Mouse (Mus musculus): ENCODE measurements around the gene Cpxm1. TPM values are rescaled to one million over a fixed set of nuclear protein-coding genes. Genes with fewer than 3 reads are reported as not detected.

The Cpxm1 gene
- polyA plus RNA-seq, 1 experiment from 2014 or later = 30.8 TPM

DNA sequence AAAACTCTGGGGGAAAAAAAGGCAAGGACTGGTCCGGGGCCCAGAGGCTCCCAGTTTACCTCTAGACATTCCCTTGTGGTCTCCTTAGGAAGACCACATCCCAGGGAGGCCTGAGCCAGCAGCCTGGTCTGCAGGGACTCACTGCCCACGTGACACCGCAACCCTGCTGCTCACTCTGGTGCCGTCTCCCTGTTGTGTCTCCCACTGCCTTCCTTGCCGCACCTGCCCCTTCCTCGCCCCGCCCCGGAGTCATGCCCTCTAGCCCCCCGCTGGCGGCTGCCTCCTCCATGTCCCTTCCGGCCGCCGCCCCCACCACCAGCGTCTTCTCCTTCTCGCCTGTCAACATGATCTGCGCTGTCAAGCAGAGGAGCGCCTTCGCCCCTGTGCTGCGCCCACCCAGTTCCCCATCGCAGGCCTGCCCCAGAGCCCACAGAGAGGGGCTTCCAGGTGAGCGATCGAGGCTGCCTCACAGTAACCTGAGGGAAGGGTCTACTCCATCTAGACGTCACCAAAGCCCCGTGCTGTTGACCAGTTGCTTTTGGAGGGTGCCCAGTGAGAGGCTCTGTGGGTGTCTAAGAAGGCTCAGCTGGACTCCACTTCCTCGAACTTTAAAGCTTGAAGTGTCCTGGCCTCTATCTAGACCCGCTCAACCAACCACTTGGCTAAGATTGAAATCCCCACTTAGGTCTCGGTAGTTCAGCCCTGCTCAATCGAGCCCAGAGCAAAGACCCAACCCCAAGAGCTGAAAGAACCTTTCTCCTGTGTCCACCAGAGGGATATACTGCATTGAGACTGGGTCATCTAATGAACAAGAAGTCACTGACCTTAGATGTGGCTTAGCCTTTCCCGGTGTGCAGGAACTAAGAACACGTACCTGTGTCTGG, 31.9 kb downstream of the Cpxm1 start:
- H3K4me3 ChIP-seq = peak overlapping the region; percentile 50
- H3K9me3 ChIP-seq (replicated peaks) = no peaks in the 10 kb centered on the region
- peak overlapping the region; percentile 51 for H3K9ac ChIP-seq
- no peak overlapping the region for H3K27ac ChIP-seq
- peak overlapping the region; percentile 91 for H3K4me2 ChIP-seq
- H3K36me3 ChIP-seq = no peaks in the 10 kb centered on the region
- H3K4me1 ChIP-seq (replicated peaks) = peaks cover 16% of the 10 kb centered on the region
- 8% methylated on average over 30 of the region's 30 CpGs for WGBS
- H3K27me3 ChIP-seq = peaks cover 50% of the 10 kb centered on the region
- ATAC-seq (replicated peaks; ENCODE audit: insufficient number of reproducible peaks, insufficient read depth, low FRiP score, low read depth) = peak; percentile 36; the same call in 1 of the 2 replicates

DNA sequence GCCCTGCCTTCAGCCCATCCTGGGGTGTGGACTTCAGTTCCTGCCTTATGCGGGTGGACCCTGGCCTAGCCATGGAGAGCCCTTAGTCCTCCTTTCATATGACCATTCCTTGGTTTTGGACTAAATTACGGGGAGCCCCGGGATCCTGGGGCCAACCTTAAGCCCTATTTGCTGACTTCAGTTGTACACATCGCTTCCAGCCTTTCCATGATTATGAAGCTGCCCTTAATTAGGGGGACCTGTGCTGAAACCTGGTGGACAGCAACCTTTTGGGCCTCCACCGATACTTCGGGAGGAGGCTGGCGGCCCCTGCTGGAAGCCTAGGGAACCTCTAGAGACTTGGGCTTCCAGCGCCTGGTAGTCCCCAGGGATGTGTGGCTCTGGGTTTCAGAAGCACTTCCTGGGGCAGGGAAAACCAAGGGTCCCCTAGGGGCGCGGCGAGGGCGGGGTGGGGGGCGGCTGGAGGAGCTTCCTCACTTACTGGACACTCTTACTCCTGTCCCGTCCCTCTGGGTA, 34.8 kb downstream of the Cpxm1 start:
- Histone ChIP-seq H3K27me3 (peaks cover 79% of the 10 kb centered on the region), H3K4me1 (replicated peaks) (peaks cover 16% of the 10 kb centered on the region), H3K4me3 (no peak overlapping the region), H3K27ac (no peak overlapping the region), H3K9ac (no peak overlapping the region), H3K9me3 (replicated peaks) (no peaks in the 10 kb centered on the region), H3K36me3 (no peaks in the 10 kb centered on the region), H3K4me2 (no peak overlapping the region)
- no peak for ATAC-seq (replicated peaks; ENCODE audit: insufficient number of reproducible peaks, insufficient read depth, low FRiP score, low read depth)
- WGBS = 5% methylated on average over 14 of the region's 14 CpGs

DNA sequence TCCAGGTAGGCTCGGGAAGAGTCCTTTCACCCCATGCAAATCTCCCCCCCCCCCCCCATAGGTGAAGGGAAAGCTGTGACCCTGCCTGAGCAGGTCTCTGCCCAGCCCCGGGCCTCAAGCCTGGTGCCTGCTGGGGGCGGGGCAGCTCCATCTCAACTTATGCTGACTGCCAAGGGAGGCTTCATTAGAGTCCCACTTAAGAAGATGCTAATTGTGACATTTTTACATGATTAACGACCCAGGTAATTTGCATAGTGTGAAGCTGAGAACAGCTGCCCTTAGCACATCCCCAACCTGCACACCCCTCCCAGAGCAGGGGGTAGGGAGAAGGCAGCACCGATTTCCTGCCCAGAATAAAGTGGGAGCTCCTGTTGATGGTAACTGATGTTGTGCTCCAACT, 38.5 kb downstream of the Cpxm1 start:
- H3K4me2 ChIP-seq = no peak overlapping the region
- no peak overlapping the region for H3K27ac ChIP-seq
- WGBS = 14% methylated on average over 5 of the region's 5 CpGs
- H3K36me3 ChIP-seq = no peaks in the 10 kb centered on the region
- no peaks in the 10 kb centered on the region for H3K9me3 ChIP-seq (replicated peaks)
- H3K4me1 ChIP-seq (replicated peaks) = 0 out of 2 replicates have a peak, but pooled peaks cover 8% of the 10 kb centered on the region
- H3K9ac ChIP-seq = no peak overlapping the region
- no peak for ATAC-seq (replicated peaks; ENCODE audit: insufficient number of reproducible peaks, insufficient read depth, low FRiP score, low read depth)
- no peak overlapping the region for H3K4me3 ChIP-seq
- peaks cover 70% of the 10 kb centered on the region for H3K27me3 ChIP-seq

DNA sequence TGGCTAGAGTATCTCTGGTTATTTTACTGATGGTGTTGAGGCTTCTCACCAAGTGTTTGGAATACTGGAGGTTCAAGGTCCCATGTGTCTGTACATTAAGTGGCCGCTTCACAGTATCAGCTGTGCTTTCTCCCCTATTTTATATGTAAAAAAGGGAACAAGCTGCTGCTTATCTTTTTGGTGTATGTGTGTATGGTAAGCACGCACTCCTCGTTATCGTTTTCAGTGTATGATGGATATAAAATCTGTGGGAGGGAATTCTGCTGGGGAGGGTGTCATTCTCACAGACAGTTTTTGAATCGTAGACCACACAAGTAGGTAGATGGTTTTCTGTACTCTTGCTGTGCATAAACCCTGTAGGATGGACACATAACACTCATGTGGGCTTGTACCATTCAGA, 39.8 kb downstream of the Cpxm1 start:
- 87% methylated on average over 5 of the region's 5 CpGs for WGBS
- Histone ChIP-seq H3K4me1 (replicated peaks) (0 out of 2 replicates have a peak, but pooled peaks cover 6% of the 10 kb centered on the region), H3K9ac (no peak overlapping the region), H3K27ac (no peak overlapping the region), H3K4me3 (no peak overlapping the region), H3K9me3 (replicated peaks) (no peaks in the 10 kb centered on the region), H3K4me2 (no peak overlapping the region), H3K36me3 (no peaks in the 10 kb centered on the region), H3K27me3 (peaks cover 57% of the 10 kb centered on the region)
- no peak for ATAC-seq (replicated peaks; ENCODE audit: insufficient number of reproducible peaks, insufficient read depth, low FRiP score, low read depth)

DNA sequence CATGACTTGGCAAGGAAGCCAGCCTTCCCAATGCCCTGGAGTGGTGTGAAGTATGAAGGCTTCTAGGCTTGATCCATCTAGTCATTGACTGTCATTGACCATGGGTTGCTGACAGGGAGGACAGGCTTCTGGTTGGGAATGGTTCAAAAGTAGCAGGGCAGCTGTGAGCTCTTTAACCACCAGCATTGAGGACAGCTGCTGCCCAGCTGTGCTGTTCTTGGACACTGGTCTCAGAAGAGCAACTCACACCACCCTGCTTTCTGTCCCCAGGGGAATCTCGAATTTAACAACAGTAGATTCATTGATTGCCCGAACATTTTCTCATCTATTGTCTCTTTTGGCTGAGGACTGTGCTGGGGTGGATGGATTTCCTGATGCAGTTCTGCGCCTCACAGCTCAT, 43.5 kb downstream of the Cpxm1 start:
- Histone ChIP-seq H3K27ac (no peak overlapping the region), H3K27me3 (peaks cover 20% of the 10 kb centered on the region), H3K4me2 (no peak overlapping the region), H3K9me3 (replicated peaks) (no peaks in the 10 kb centered on the region), H3K36me3 (no peaks in the 10 kb centered on the region), H3K4me1 (replicated peaks) (no peaks in the 10 kb centered on the region), H3K9ac (no peak overlapping the region), H3K4me3 (no peak overlapping the region)
- 58% methylated on average over 3 of the region's 3 CpGs for WGBS
- no peak for ATAC-seq (replicated peaks; ENCODE audit: insufficient number of reproducible peaks, insufficient read depth, low FRiP score, low read depth)

DNA sequence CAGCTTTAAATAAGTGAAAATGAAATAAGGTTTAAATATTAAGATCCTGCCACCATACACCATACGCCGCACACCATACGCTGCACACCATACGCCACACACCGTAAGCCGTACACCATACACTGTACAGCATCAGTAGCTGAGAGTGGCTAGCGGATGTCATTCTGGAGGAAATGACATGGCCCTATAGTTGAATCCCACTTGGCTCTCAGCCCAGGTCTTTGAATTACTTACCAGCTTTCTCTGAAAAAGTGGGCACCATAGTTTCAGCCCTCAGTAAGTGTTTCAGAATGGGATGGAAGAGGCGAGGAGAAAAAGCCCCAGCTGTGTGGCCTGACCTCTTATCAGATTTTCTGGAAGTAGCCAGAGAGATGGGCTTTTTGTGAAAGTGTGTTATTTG, 44.0 kb downstream of the Cpxm1 start:
- Histone ChIP-seq H3K4me3 (no peak overlapping the region), H3K27me3 (peaks cover 15% of the 10 kb centered on the region), H3K4me2 (no peak overlapping the region), H3K36me3 (no peaks in the 10 kb centered on the region), H3K9ac (no peak overlapping the region), H3K4me1 (replicated peaks) (no peaks in the 10 kb centered on the region), H3K9me3 (replicated peaks) (no peaks in the 10 kb centered on the region), H3K27ac (no peak overlapping the region)
- WGBS = 88% methylated on average over 8 of the region's 8 CpGs
- ATAC-seq (replicated peaks; ENCODE audit: insufficient number of reproducible peaks, insufficient read depth, low FRiP score, low read depth) = no peak

DNA sequence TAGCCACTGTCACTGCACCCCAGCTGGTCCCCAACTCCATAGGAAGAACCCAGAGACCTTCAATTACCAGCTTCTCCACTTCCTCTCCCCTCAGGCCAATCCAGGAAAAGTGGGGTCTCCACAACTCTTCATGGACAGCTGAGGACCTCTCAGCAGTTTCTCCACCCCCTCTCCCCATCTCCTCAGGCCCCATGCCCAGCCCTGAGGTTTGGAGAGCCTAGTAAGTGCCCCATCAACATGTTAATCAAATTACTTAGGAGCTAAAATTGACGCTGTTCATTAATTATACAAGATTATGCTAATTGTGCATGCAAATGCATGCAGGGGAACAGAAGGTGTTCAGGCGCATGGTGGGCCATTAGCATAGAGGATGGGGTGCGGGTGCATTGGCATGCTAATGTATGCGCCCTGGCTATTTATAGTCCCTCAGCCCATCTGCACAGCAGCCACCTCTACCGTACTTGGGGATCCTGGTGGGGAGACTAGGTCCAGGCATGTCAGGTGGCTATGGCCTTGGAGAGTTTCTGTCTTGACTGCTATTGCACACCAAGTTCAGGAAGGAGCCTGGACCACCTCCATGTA, 45.5 kb downstream of the Cpxm1 start:
- WGBS = 39% methylated on average over 5 of the region's 5 CpGs

DNA sequence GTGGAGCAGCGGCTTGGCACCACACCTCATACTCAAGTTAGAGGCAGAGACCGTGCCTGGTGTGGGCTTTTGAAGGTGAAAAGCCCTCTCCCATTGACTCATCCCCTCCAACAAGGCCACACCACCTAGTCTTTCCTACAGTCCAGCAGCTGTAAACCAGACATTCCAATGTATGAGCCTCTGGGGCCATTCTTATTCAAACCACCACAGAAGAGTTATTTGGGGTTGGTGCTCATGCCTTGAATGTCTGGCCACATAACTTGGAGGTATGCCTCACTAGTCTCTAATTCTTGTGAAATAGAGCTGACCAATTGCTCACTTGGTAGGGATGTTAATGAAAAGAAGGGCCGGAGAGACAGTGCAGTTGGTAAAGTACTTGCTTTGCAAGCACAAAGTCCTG, 47.0 kb downstream of the Cpxm1 start:
- Histone ChIP-seq H3K9ac (no peak overlapping the region), H3K27me3 (no peaks in the 10 kb centered on the region; the same call in none of the 2 replicates), H3K9me3 (replicated peaks) (no peaks in the 10 kb centered on the region), H3K27ac (no peak overlapping the region), H3K4me1 (replicated peaks) (no peaks in the 10 kb centered on the region), H3K4me3 (no peak overlapping the region), H3K36me3 (no peaks in the 10 kb centered on the region), H3K4me2 (no peak overlapping the region)
- no peak for ATAC-seq (replicated peaks; ENCODE audit: insufficient number of reproducible peaks, insufficient read depth, low FRiP score, low read depth)
- WGBS = 84% methylated on average over 3 of the region's 3 CpGs

More for the DNA sequence above, 45.5 kb downstream of the Cpxm1 start:
- Histone ChIP-seq H3K27me3 (no peaks in the 10 kb centered on the region; the same call in 1 of the 2 replicates), H3K27ac (no peak overlapping the region), H3K4me2 (no peak overlapping the region), H3K9ac (no peak overlapping the region), H3K9me3 (replicated peaks) (no peaks in the 10 kb centered on the region), H3K4me1 (replicated peaks) (no peaks in the 10 kb centered on the region), H3K4me3 (no peak overlapping the region), H3K36me3 (no peaks in the 10 kb centered on the region)
- no peak for ATAC-seq (replicated peaks; ENCODE audit: insufficient number of reproducible peaks, insufficient read depth, low FRiP score, low read depth)

DNA sequence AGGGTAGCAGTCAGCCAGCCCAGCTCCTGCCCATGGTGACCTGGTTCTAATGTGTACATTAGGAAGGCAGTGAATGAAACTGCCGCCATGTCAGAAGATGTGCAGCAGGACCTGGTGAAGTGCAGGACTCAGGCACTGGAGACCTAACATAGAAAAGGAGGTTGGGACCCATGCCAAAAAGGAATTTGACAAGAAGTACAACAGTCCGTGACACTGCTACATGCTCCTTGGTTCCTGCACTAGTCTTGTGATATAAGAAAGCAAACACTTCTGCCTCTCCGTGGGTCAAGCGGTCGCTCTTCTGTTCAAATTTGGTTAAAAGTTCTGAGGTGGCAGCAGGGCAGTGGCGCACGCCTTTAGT, 56.2 kb downstream of the Cpxm1 start:
- 79% methylated on average over 7 of the region's 7 CpGs for WGBS
- no peak overlapping the region for H3K4me3 ChIP-seq
- no peak for ATAC-seq (replicated peaks; ENCODE audit: insufficient number of reproducible peaks, insufficient read depth, low FRiP score, low read depth)

More for the DNA sequence above, 56.2 kb downstream of the Cpxm1 start:
- no peak overlapping the region for H3K27ac ChIP-seq
- no peak overlapping the region for H3K4me2 ChIP-seq
- no peaks in the 10 kb centered on the region for H3K36me3 ChIP-seq
- H3K9ac ChIP-seq = no peak overlapping the region
- no peaks in the 10 kb centered on the region for H3K9me3 ChIP-seq (replicated peaks)
- H3K27me3 ChIP-seq = no peaks in the 10 kb centered on the region; the same call in 1 of the 2 replicates
- H3K4me1 ChIP-seq (replicated peaks) = no peaks in the 10 kb centered on the region
